Mouse (Mus musculus): ENCODE measurements around the gene Asphd2.

The Asphd2 gene

GRCm38 (mm10) chr5:112391002-112391401, 3.7 kb downstream of the Asphd2 start:
- no peak for DNase-seq (ENCODE audit: low read depth, low spot score)

- no peak for DNase-seq (ENCODE audit: low read depth, low spot score)
These were observed 5.3 kb downstream of the Asphd2 start for GRCm38 (mm10) chr5:112389352-112389751.

DNA sequence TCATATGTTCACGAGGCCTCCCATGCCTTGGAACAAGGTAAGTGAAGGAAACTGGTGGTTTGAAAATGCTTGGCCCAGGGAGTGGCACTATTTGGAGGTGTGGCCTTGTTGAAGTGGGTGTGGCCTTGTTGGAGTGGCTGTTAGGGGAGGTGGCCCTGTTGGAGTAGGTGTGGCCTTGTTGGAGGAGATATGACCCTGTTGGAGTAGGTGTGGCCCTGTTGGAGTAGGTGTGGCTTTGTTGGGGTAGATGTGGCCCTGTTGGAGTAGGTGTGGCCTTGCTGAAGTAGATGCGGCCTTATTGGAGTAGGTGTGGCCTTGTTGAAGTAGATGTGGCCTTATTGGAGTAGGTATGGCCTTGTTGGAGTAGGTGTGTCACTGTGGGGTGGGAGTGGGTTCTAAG, 8.7 kb downstream of the Asphd2 start:
- no peak for DNase-seq (ENCODE audit: low read depth, low spot score)

- no peak for DNase-seq (ENCODE audit: low read depth, low spot score)
These were observed 9.7 kb downstream of the Asphd2 start for GRCm38 (mm10) chr5:112384805-112385472.

DNA sequence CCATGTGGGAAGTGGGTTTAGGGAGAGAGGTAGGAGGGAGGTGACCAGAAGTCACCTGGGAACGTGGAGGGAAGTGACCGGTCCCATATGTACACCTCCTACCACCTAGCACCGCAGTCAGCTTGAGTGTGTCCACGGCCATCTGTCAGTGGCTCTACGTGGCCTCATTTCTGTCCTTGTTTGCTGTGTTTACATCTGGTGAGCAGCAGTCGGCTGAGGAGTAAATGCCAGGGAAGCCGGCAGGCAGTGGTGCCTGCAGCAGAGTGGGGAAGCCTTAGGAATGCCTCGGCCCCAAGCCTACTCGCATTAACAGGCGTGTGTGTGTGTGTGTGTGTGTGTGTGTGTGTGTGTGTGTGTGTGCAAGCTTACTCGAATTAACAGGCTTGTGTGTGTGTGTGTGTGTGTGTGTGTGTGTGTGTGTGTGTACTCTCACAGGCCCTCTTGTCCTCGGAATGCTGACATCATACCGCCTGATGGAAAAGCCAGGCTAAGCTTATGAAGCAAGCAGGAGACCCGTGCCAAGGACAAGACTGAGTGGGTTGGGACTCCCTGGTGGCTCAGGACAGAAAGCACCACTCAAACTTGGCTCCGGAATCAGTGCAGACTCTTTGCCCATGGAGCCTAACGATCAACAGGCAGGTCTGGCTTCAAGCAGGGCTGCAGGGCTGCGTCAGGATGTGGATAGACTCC, 11.9 kb downstream of the Asphd2 start:
- DNase-seq (ENCODE audit: low read depth, low spot score) = peak; percentile 38

DNA sequence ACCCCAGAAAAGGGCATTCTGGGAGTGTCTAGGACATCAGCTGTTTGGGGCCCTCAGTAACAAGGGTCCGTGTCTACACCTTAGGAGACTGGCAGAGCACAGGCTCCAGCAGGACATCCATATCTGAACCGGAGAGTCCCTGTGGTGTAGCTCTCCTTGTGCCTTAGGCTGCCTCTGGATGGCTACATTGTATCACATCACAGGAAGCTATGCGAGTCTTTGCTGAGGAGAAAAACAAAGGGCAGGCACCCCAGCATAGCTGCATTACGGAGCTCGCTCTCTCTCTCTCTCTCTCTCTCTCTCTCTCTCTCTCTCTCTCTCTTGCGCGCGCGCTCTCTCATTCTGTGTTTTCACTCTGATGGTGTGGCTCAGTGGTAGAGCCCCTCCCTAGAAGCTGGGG, 12.6 kb downstream of the Asphd2 start:
- DNase-seq (ENCODE audit: low read depth, low spot score) = no peak

- no peak for DNase-seq (ENCODE audit: low read depth, low spot score)
These were observed 13.5 kb downstream of the Asphd2 start for GRCm38 (mm10) chr5:112381154-112381553.

DNA sequence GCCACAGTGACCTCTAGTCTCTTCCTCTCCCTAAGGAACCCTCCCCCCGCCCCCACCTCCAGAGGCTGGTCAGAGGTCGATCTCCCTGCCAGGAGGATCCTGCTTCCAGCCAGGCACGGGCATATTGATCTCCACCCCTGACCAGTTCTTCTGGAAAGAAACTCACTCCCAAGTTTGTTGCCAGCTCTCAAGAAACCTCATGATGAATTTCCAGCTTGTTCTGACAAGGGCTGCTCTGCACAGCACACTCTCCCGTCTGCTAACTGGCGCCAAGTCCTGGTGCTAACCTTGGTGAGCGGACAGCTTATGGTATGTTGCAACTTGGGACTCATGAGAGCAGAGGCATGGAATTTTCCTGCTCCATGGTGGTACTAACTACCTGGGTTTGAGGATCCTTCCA, 15.9 kb downstream of the Asphd2 start:
- DNase-seq (ENCODE audit: low read depth, low spot score) = no peak

GRCm38 (mm10) chr5:112377380-112377779, 17.3 kb downstream of the Asphd2 start:
- no peak for DNase-seq (ENCODE audit: low read depth, low spot score)

DNA sequence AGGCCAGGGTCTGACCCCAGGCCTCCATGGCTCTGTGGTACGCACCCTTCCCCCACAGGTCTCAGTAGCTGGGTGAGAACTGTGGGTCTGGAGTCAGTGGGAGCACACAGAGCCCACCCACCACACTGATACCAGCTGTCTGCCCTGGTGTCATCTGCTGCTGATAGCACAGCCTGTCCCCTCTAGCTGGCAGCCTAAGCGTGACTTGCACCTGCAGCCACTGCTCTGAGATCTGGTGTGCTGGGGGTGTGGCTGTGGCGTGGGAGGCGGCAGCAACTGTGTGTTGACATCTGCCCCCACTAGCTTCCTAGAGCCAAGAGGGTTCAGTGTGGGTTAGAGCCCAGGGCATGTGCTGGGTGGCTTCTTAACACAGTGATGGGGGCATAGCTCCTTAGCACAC, 18.6 kb downstream of the Asphd2 start:
- DNase-seq (ENCODE audit: low read depth, low spot score) = no peak

DNA sequence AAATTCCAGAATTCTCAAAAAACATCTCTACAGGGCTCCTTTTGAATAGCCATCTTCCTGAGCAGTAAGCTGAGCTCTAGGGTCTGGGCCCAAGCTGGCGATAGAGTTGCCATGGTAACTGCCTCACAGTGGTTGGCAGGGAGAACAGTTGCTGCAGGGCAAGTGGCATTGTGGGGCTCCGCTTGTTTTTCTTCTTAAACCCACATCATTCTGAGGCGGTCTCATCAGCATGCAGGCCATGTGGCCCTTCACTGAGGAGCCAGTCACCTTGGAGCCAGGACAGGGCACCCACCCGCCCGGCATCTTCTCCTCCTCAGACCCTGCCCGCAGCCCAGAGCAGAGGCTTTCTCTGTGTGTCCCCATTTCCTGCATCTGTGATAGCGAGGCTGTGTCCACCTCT, 22.7 kb downstream of the Asphd2 start:
- no peak for DNase-seq (ENCODE audit: low read depth, low spot score)

GRCm38 (mm10) chr5:112370236-112370813, 24.3 kb downstream of the Asphd2 start:
- no peak for DNase-seq (ENCODE audit: low read depth, low spot score)

DNA sequence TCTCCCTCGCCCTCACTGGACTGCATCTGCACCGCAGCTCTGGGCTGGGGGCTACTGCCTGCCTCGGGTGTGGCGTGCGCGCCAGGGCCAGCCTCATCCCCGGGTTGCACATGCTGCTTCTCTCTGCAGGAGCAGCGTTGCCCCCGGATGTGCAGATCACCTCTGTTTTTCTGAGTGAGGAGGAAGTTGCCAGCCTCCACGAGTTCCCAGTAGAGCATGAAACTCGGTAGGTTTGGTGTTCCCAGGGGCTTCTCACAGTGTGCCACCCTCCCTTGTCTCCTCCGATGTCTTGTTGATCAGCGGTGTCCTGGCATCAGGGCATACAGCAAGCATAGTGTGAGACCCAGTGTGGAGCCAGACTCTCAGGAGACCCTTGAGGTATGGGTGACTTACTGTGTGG, 25.3 kb downstream of the Asphd2 start:
- DNase-seq (ENCODE audit: low read depth, low spot score) = no peak

DNA sequence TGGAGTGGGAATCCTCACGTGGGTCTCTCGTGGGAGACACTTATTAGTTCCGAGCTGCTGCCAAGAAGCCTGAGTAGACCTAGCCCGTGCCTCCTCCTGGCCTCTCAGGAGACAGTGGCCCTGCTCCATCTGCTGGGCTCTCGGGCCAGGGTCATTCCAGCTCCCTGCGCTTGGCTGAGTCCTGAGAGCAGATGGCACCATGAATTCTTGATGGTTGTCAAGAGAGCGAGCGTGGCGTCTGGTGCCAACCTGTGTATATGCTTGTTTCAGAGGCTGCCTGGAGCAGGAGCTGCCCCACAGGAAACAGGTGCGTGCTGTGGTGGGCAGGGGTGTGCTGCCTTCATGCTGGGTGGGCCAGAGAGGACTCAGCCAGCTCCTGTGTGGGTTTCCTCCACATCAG, 26.0 kb downstream of the Asphd2 start:
- no peak for DNase-seq (ENCODE audit: low read depth, low spot score)

DNA sequence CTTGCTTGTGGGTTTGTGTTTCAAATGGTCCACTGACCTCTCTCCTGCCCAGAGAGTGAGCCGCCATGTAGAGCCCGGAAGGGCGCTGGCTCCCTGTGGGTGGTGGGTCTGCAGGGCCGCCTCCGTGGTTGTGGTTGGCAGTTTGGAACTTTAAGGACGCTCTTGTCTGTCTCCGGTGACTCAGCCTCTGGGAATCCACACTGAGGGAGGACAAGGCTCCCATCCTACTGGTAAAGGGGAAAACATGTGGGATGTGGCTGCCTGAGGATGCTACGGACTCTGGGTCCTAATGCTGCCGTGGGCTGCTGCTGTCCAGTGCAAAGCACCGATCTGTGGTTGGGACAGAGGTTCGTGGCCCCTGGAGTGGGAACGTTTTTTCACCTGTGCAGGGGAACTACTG, 26.7 kb downstream of the Asphd2 start:
- DNase-seq (ENCODE audit: low read depth, low spot score) = no peak

- DNase-seq (ENCODE audit: low read depth, low spot score) = no peak
These were observed 27.3 kb downstream of the Asphd2 start for GRCm38 (mm10) chr5:112367338-112367737.

DNA sequence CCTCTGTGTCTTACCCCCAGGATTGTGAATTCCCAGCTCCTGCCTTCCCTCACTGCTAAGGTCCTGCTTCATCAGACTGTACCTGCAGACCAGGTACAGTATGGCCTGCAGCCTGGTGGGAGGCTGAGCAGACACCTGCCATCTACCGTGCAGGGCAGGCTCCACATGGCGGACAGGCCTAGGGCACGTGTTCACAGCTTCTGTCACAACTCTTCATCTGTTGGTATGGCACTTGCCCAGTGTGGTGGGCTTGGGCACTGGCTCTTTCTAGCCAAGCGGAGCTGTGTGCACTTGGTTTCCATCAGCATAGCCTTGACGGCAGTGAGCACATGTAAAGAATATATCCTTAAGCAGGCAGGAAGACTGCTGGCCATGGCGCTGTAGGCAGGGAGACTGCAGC, 27.8 kb downstream of the Asphd2 start:
- DNase-seq (ENCODE audit: low read depth, low spot score) = no peak

GRCm38 (mm10) chr5:112364184-112364797, 30.4 kb downstream of the Asphd2 start:
- DNase-seq (ENCODE audit: low read depth, low spot score) = peak; percentile 23

DNA sequence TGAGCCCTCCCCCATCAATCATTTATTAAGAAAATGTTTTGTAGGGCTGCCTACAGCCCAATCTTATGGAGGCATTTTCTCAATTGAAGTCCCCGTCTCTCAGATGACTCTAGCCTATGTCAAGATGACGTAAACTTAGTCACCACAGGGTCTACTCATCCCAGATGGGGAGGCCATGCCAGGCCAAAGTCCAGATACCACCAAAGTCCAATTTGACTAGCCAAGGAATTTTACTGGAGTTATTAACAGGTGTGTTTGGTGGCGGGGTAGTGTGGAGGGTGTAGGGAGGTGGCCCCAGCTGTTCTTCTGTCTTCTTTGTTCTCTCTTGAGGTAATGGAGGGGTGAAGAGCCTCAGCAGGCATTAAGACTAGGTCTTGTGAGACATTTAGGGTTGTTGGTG, 34.6 kb downstream of the Asphd2 start:
- DNase-seq (ENCODE audit: low read depth, low spot score) = no peak

- DNase-seq (ENCODE audit: low read depth, low spot score) = no peak
These were observed 35.1 kb downstream of the Asphd2 start for GRCm38 (mm10) chr5:112359520-112359919.

- DNase-seq (ENCODE audit: low read depth, low spot score) = no peak
These were observed 38.3 kb downstream of the Asphd2 start for GRCm38 (mm10) chr5:112356322-112356721.

GRCm38 (mm10) chr5:112355910-112356309, 38.8 kb downstream of the Asphd2 start, which contains the start of gene Gm6583:
Gene Gm6583, minus strand, starts transcription at chr5:112356033.
- DNase-seq (ENCODE audit: low read depth, low spot score) = no peak

DNA sequence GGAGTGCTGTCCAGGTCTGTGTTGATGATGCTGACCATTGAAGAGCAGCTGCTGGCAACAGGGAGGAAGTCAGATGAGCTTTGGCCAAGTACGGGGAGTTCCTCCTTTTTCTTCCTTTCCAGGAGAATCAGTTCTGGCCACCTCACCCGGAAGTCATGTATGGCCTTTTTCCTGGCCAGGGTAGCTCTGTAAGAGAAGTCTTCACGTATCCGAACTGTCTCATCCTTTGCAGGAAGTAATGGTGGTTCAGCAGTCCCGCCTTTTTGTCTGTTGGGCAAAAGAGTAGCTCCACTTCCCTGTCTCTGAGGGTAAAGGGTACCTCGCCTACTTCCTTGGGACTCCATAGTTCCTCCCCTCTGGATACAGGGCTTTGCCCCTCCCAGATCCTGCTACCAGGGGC, 39.2 kb downstream of the Asphd2 start:
- no peak for DNase-seq (ENCODE audit: low read depth, low spot score)
